In the genomic region with DNA sequence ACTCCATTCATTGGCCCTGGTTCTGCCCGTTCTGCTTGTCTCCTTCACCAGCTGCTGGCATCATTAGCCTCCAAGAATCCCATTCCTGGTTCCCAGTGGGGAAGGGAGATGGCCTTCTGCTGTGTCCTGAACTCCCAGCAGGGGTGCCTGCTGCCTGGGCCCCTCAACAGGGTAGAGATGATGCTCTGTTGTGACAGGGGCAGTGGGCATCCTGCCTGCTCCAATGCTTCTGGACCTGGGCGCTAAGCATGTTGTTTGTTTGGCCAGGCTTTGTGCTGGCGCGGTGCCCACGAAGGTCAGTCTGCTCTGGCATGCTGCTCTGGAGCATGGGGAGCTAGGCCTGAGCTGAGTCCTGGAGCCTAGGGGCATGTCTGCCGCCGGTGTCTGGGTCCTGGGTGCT, we compare ENCODE assay signal across 8 mouse cellular contexts. TPM values are rescaled to one million over a fixed set of nuclear protein-coding genes. Genes with fewer than 3 reads are reported as not detected.
DNase-seq lines count a peak whose midpoint lies in the region; ATAC-seq and TF ChIP-seq lines count a peak whose summit lies in the region.

No protein-coding gene starts in this region.

- peak; percentile 83 for DNase-seq in testis, postnatal 10 days (ENCODE audit: low spot score)
- DNase-seq in testis, postnatal 14 days (ENCODE audit: low spot score) = no peak
- DNase-seq in hindbrain, postnatal 0 days (ENCODE audit: low spot score) = peak; percentile 73
- no peak for DNase-seq in liver, embryonic 13.5 days
- no peak for DNase-seq in thymus, adult 18-20 months
- no peak for DNase-seq in urinary bladder, adult 18-20 months (ENCODE audit: low spot score in 2 of 2)

- no peak for ATAC-seq in embryonic facial prominence, embryonic 12.5 days (ENCODE audit: insufficient number of reproducible peaks, insufficient read depth, low FRiP score, low TSS enrichment)
- ATAC-seq in hindbrain, postnatal 0 days = peak; percentile 39; the same call in 1 of the 2 replicates
- no peak for ATAC-seq in liver, embryonic 13.5 days (ENCODE audit: low read depth)
- no peak for ATAC-seq in erythroid progenitor cell, adult 5-6 weeks (replicated peaks; ENCODE audit: low FRiP score, poor library complexity, severe bottlenecking)

- 75% methylated on average over 7 of the region's 7 CpGs for WGBS in embryonic facial prominence, embryonic 12.5 days
- WGBS in hindbrain, postnatal 0 days = 43% methylated on average over 7 of the region's 7 CpGs
- WGBS in liver, embryonic 13.5 days (ENCODE audit: insufficient replicate concordance) = 75% methylated on average over 7 of the region's 7 CpGs

- H3K27ac ChIP-seq in embryonic facial prominence, embryonic 12.5 days = peak overlapping the region; percentile 67
- 0 out of 2 replicates have a peak overlapping the region, but pooled peaks have one; percentile 5 for H3K27ac ChIP-seq in hindbrain, postnatal 0 days
- peak overlapping the region; percentile 26 for H3K27ac ChIP-seq in liver, embryonic 13.5 days

- no peaks in the 10 kb centered on the region for H3K27me3 ChIP-seq in embryonic facial prominence, embryonic 12.5 days
- no peaks in the 10 kb centered on the region for H3K27me3 ChIP-seq in hindbrain, postnatal 0 days (ENCODE audit: insufficient read depth, low read length)
- H3K27me3 ChIP-seq in liver, embryonic 13.5 days = no peaks in the 10 kb centered on the region

- H3K9ac ChIP-seq in embryonic facial prominence, embryonic 12.5 days = no peak overlapping the region
- no peak overlapping the region for H3K9ac ChIP-seq in hindbrain, postnatal 0 days (replicated peaks; ENCODE audit: low read length)
- no peak overlapping the region for H3K9ac ChIP-seq in liver, embryonic 13.5 days

- H3K4me3 ChIP-seq in embryonic facial prominence, embryonic 12.5 days = no peak overlapping the region
- no peak overlapping the region for H3K4me3 ChIP-seq in hindbrain, postnatal 0 days (ENCODE audit: low read length)
- no peak overlapping the region for H3K4me3 ChIP-seq in liver, embryonic 13.5 days (replicated peaks)

- H3K9me3 ChIP-seq in embryonic facial prominence, embryonic 12.5 days = no peaks in the 10 kb centered on the region
- H3K9me3 ChIP-seq in hindbrain, postnatal 0 days (ENCODE audit: low read length) = no peaks in the 10 kb centered on the region
- H3K9me3 ChIP-seq in liver, embryonic 13.5 days (replicated peaks) = no peaks in the 10 kb centered on the region

- H3K36me3 ChIP-seq in embryonic facial prominence, embryonic 12.5 days = no peaks in the 10 kb centered on the region
- no peaks in the 10 kb centered on the region for H3K36me3 ChIP-seq in hindbrain, postnatal 0 days (ENCODE audit: insufficient read depth, low read length)
- no peaks in the 10 kb centered on the region for H3K36me3 ChIP-seq in liver, embryonic 13.5 days

- TF ChIP-seq CTCF in hindbrain, postnatal 0 days (IDR thresholded peaks at IDR 0.05; ENCODE audit: low read depth) = no peak

- H3K4me2 ChIP-seq in embryonic facial prominence, embryonic 12.5 days (replicated peaks) = no peak overlapping the region
- no peak overlapping the region for H3K4me2 ChIP-seq in hindbrain, postnatal 0 days (ENCODE audit: low read depth, low read length)
- peak overlapping the region; percentile 11; the same call in 1 of the 2 replicates for H3K4me2 ChIP-seq in liver, embryonic 13.5 days

- H3K4me1 ChIP-seq in embryonic facial prominence, embryonic 12.5 days = peaks cover 83% of the 10 kb centered on the region
- peaks cover 21% of the 10 kb centered on the region for H3K4me1 ChIP-seq in hindbrain, postnatal 0 days (ENCODE audit: insufficient read depth, low read length)
- peaks cover 90% of the 10 kb centered on the region for H3K4me1 ChIP-seq in liver, embryonic 13.5 days (replicated peaks)

RNA-seq across cellular contexts. Expression of a gene that starts 16.0 kb away (rescaled TPM):
- polyA plus RNA-seq in embryonic facial prominence, embryonic 12.5 days (2016; fragmentation: Nextera tagmentation; extraction: Ambion mirVana) = 19.0 and 19.7 TPM in 2 replicates
- total RNA-seq in hindbrain, postnatal 0 days (2014; rRNA removed) = 37.8 and 39.2 TPM in 2 replicates
- 3.5 and 3.7 TPM in 2 replicates for polyA plus RNA-seq in hindbrain, postnatal 0 days (2015; fragmentation: Nextera tagmentation; extraction: Ambion mirVana)
- polyA plus RNA-seq in liver, embryonic 13.5 days (2015; fragmentation: Nextera tagmentation; extraction: Ambion mirVana) = 2.6 and 3.2 TPM in 2 replicates
- not detected in 2 replicates for total RNA-seq in erythroid progenitor cell, adult 5-6 weeks (2015; ENCODE audit: low replicate concordance)
- 0.13 TPM in 1 of 2 replicates, not detected in the other for total RNA-seq in erythroid progenitor cell, adult 5-6 weeks (2017; ENCODE audit: low replicate concordance)

RNA-seq across cellular contexts. Expression of a gene that starts 31.5 kb away (rescaled TPM):
- not detected in 2 replicates for polyA plus RNA-seq in embryonic facial prominence, embryonic 12.5 days (2016; fragmentation: Nextera tagmentation; extraction: Ambion mirVana)
- total RNA-seq in hindbrain, postnatal 0 days (2014; rRNA removed) = not detected in 2 replicates
- polyA plus RNA-seq in hindbrain, postnatal 0 days (2015; fragmentation: Nextera tagmentation; extraction: Ambion mirVana) = not detected in 2 replicates
- polyA plus RNA-seq in liver, embryonic 13.5 days (2015; fragmentation: Nextera tagmentation; extraction: Ambion mirVana) = not detected in 2 replicates
- not detected in 2 replicates for total RNA-seq in erythroid progenitor cell, adult 5-6 weeks (2015; ENCODE audit: low replicate concordance)
- not detected in 2 replicates for total RNA-seq in erythroid progenitor cell, adult 5-6 weeks (2017; ENCODE audit: low replicate concordance)

RNA-seq across cellular contexts. Expression of a gene that starts 54.2 kb away (rescaled TPM):
- not detected in 2 replicates for polyA plus RNA-seq in embryonic facial prominence, embryonic 12.5 days (2016; fragmentation: Nextera tagmentation; extraction: Ambion mirVana)
- not detected in 2 replicates for total RNA-seq in hindbrain, postnatal 0 days (2014; rRNA removed)
- polyA plus RNA-seq in hindbrain, postnatal 0 days (2015; fragmentation: Nextera tagmentation; extraction: Ambion mirVana) = not detected in 2 replicates
- 0.17 TPM in 1 of 2 replicates, not detected in the other for polyA plus RNA-seq in liver, embryonic 13.5 days (2015; fragmentation: Nextera tagmentation; extraction: Ambion mirVana)
- total RNA-seq in erythroid progenitor cell, adult 5-6 weeks (2015; ENCODE audit: low replicate concordance) = not detected in 2 replicates
- not detected in 2 replicates for total RNA-seq in erythroid progenitor cell, adult 5-6 weeks (2017; ENCODE audit: low replicate concordance)

Comparison
In these comparisons a context has a peak if more than half of its experiments do, and no peak if none do; other contexts are left out.
1. DNase-seq: peak in testis, postnatal 10 days (single experiment) and hindbrain, postnatal 0 days (single experiment); none in testis, postnatal 14 days (single experiment), liver, embryonic 13.5 days (single experiment), thymus, adult 18-20 months (0 of 2) and urinary bladder, adult 18-20 months (0 of 2).
2. H3K27ac ChIP-seq: peak in every context shown above with its lines; median percentile 67 in embryonic facial prominence, embryonic 12.5 days; 26 in liver, embryonic 13.5 days; 5 in hindbrain, postnatal 0 days.